Mouse (Mus musculus): ENCODE results near the gene Pde10a. TPM values are rescaled to one million over a fixed set of nuclear protein-coding genes. Genes with fewer than 3 reads are reported as not detected.

Pde10a gene
- total and polyA plus RNA-seq, 2 experiments, result 0.28 to 0.56 TPM

DNA sequence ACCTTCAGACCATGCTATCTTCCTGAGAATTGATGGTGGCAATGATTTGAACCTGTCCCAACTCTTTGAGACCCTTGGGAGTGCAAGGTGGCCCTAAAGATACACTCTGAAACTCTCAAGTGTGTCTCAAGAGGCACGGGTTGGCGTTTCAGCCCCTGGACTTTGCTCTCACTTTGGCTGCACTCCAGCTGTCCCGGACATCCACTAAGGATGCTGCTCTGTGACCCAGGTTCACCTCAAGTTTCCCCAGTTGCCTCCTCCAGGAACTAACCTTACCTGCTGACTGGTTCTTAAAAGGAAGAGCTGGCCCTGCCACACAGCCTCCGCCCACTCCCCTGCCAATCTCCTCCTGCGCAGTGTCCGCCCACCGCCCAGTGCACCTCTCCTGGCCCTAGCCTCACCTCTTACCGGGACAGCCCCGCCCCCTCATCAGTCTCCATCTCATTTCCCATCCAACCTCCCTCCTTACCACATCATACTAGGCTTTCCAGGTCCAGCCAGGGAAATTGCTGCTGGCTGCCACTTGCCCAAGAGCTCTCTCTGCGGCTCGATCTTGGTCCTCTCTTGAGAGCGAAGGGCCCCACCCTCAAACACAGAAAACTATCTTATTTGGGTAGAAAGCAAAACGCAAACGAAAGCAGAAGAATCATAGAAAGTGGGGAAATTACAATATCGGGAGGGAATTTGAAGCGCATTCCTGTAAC is 133.7 kb downstream of the Pde10a start:
- WGBS, result 70% methylated on average over 16 of the region's 16 CpGs
- TF ChIP-seq CTCF (IDR thresholded peaks at IDR 0.05; ENCODE audit: low read depth, low read length), result no peak
- TF ChIP-seq POLR2A (IDR thresholded peaks at IDR 0.05; ENCODE audit: extremely low read depth, insufficient read depth, low read length), result no peak
- Histone ChIP-seq H3K27ac (replicated peaks; ENCODE audit: insufficient read depth, low read depth, low read length) (no peak overlapping the region), H3K4me3 (ENCODE audit: insufficient read depth, low read depth, low read length) (no peak overlapping the region), H3K36me3 (ENCODE audit: control insufficient read depth, insufficient read depth, low read length) (no peaks in the 10 kb centered on the region), H3K79me2 (ENCODE audit: control insufficient read depth, insufficient read depth, low read length) (no peaks in the 10 kb centered on the region), H3K9ac (ENCODE audit: low read depth, low read length) (no peak overlapping the region), H3K4me1 (ENCODE audit: control insufficient read depth, insufficient read depth, low read length) (no peaks in the 10 kb centered on the region), H3K27me3 (ENCODE audit: control insufficient read depth, insufficient read depth, low read length) (no peaks in the 10 kb centered on the region; the same call in 1 of the 2 replicates)
- DNase-seq (ENCODE audit: extremely low read depth, low read depth, low spot score), result no peak

GRCm38 (mm10) chr17:8666912-8667311 is 141.7 kb downstream of the Pde10a start:
- H3K9ac ChIP-seq (ENCODE audit: low read depth, low read length), result no peak overlapping the region
- H3K4me3 ChIP-seq (ENCODE audit: insufficient read depth, low read depth, low read length), result no peak overlapping the region
- H3K27me3 ChIP-seq (ENCODE audit: control insufficient read depth, insufficient read depth, low read length), result no peaks in the 10 kb centered on the region
- no peaks in the 10 kb centered on the region for H3K79me2 ChIP-seq (ENCODE audit: control insufficient read depth, insufficient read depth, low read length)
- H3K27ac ChIP-seq (replicated peaks; ENCODE audit: insufficient read depth, low read depth, low read length), result no peak overlapping the region
- H3K4me1 ChIP-seq (ENCODE audit: control insufficient read depth, insufficient read depth, low read length), result no peaks in the 10 kb centered on the region
- TF ChIP-seq POLR2A (IDR thresholded peaks at IDR 0.05; ENCODE audit: extremely low read depth, insufficient read depth, low read length) (no peak), CTCF (IDR thresholded peaks at IDR 0.05; ENCODE audit: low read depth, low read length) (no peak)
- 67% methylated on average over 5 of the region's 5 CpGs for WGBS
- no peaks in the 10 kb centered on the region for H3K36me3 ChIP-seq (ENCODE audit: control insufficient read depth, insufficient read depth, low read length)
- DNase-seq (ENCODE audit: extremely low read depth, low read depth, low spot score), result no peak

DNA sequence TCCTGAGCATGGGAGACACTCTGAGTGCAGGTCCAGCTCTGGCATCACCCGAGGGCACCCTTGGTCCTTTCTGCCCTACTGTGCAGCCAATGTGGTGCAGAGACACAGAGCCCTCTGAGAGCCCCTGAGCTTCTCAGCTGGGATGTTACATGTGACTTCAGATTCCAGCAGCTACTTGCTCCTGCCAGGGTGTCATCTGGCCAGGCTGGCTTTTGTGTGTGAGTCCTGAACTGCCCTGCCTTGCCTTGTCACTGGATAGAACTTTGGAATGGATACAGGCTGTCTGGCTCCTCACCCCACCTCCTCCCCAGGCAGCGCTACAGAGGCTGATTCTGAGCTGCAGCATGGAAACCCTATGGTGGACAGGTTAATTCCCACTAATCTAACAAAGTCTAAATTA is 149.5 kb downstream of the Pde10a start:
- Histone ChIP-seq H3K27ac (replicated peaks; ENCODE audit: insufficient read depth, low read depth, low read length) (no peak overlapping the region), H3K4me3 (ENCODE audit: insufficient read depth, low read depth, low read length) (no peak overlapping the region), H3K79me2 (ENCODE audit: control insufficient read depth, insufficient read depth, low read length) (no peaks in the 10 kb centered on the region), H3K9ac (ENCODE audit: low read depth, low read length) (no peak overlapping the region), H3K27me3 (ENCODE audit: control insufficient read depth, insufficient read depth, low read length) (no peaks in the 10 kb centered on the region), H3K4me1 (ENCODE audit: control insufficient read depth, insufficient read depth, low read length) (no peaks in the 10 kb centered on the region), H3K36me3 (ENCODE audit: control insufficient read depth, insufficient read depth, low read length) (no peaks in the 10 kb centered on the region)
- WGBS, result 82% methylated on average over 2 of the region's 2 CpGs
- TF ChIP-seq CTCF (IDR thresholded peaks at IDR 0.05; ENCODE audit: low read depth, low read length), result no peak
- no peak for TF ChIP-seq POLR2A (IDR thresholded peaks at IDR 0.05; ENCODE audit: extremely low read depth, insufficient read depth, low read length)
- no peak for DNase-seq (ENCODE audit: extremely low read depth, low read depth, low spot score)

DNA sequence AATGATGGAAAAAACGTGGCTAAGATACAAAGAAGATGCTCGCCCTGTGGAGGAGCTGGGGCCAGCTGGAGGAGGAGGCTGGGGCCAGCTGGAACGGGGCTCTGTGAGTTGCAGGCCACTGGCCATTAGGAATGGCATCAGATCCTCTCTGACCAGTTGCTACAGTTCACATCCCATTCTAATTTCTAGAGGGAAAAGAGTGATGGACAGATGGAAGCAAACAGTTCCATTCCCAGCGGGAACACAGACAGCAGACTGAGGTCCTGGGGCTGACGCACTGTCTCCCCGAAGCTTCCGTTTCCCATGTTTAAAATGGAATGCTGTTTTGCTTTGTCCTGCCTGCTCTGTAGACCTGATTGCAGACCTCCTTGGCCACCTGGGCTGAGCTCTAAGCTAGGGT is 161.2 kb downstream of the Pde10a start:
- no peaks in the 10 kb centered on the region for H3K79me2 ChIP-seq (ENCODE audit: control insufficient read depth, insufficient read depth, low read length)

DNA sequence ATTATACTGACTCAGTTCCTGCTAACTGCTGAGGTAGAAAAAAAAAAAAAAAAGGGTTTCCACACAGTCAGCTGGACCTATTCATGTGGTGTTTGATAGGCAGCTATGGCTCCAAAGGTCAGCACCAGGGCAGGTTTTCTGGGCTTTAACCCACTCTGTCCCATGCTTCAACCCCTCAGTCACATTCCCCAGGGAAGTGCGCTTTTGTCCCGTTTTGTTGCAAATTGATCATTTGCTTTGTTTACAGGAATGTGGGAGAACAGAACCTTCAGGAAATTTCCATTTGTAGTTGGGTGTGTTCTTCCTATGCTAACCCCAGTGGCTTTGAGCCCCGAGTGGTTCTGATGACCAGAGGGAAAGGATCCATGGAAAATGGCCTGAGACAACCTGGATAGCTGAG is 162.9 kb downstream of the Pde10a start:
- no peak overlapping the region for H3K27ac ChIP-seq (replicated peaks; ENCODE audit: insufficient read depth, low read depth, low read length)
- H3K4me3 ChIP-seq (ENCODE audit: insufficient read depth, low read depth, low read length), result no peak overlapping the region
- H3K27me3 ChIP-seq (ENCODE audit: control insufficient read depth, insufficient read depth, low read length), result no peaks in the 10 kb centered on the region
- H3K36me3 ChIP-seq (ENCODE audit: control insufficient read depth, insufficient read depth, low read length), result no peaks in the 10 kb centered on the region
- TF ChIP-seq CTCF (IDR thresholded peaks at IDR 0.05; ENCODE audit: low read depth, low read length) (no peak), POLR2A (IDR thresholded peaks at IDR 0.05; ENCODE audit: extremely low read depth, insufficient read depth, low read length) (no peak)
- DNase-seq (ENCODE audit: extremely low read depth, low read depth, low spot score), result no peak
- no peak overlapping the region for H3K9ac ChIP-seq (ENCODE audit: low read depth, low read length)
- no peaks in the 10 kb centered on the region for H3K79me2 ChIP-seq (ENCODE audit: control insufficient read depth, insufficient read depth, low read length)
- H3K4me1 ChIP-seq (ENCODE audit: control insufficient read depth, insufficient read depth, low read length), result no peaks in the 10 kb centered on the region
- 50% methylated on average over 3 of the region's 3 CpGs for whole genome bisulfite sequencing

More for the DNA sequence above, 161.2 kb downstream of the Pde10a start:
- H3K36me3 ChIP-seq (ENCODE audit: control insufficient read depth, insufficient read depth, low read length), result no peaks in the 10 kb centered on the region
- no peaks in the 10 kb centered on the region for H3K4me1 ChIP-seq (ENCODE audit: control insufficient read depth, insufficient read depth, low read length)
- TF ChIP-seq CTCF (IDR thresholded peaks at IDR 0.05; ENCODE audit: low read depth, low read length) (no peak), POLR2A (IDR thresholded peaks at IDR 0.05; ENCODE audit: extremely low read depth, insufficient read depth, low read length) (no peak)
- no peak overlapping the region for H3K9ac ChIP-seq (ENCODE audit: low read depth, low read length)
- H3K4me3 ChIP-seq (ENCODE audit: insufficient read depth, low read depth, low read length), result no peak overlapping the region
- DNase-seq (ENCODE audit: extremely low read depth, low read depth, low spot score), result no peak
- no peaks in the 10 kb centered on the region for H3K27me3 ChIP-seq (ENCODE audit: control insufficient read depth, insufficient read depth, low read length)
- WGBS, result 72% methylated on average over 7 of the region's 7 CpGs
- H3K27ac ChIP-seq (replicated peaks; ENCODE audit: insufficient read depth, low read depth, low read length), result no peak overlapping the region

DNA sequence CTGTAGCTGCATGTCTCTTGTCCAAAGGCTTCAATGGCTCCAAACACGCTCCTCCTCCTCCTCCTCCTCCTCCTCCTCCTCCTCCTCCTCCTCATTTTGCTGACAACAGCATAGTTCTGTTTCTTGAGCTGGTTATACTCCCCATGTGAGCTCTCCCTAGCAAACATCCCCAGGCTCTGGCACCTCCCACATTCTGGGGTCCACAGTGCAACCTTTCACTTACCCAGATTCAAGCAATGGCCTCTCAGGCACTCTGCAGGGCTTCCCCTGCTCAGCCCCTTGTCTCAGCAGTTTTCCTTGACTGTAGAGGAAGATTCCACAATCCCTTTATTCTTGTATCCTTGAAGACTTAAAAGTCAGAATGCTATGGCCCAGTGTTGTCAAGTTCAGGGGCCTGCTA is 173.1 kb downstream of the Pde10a start:
- Histone ChIP-seq H3K36me3 (ENCODE audit: control insufficient read depth, insufficient read depth, low read length) (no peaks in the 10 kb centered on the region), H3K27me3 (ENCODE audit: control insufficient read depth, insufficient read depth, low read length) (no peaks in the 10 kb centered on the region; the same call in 1 of the 2 replicates), H3K79me2 (ENCODE audit: control insufficient read depth, insufficient read depth, low read length) (no peaks in the 10 kb centered on the region), H3K4me1 (ENCODE audit: control insufficient read depth, insufficient read depth, low read length) (no peaks in the 10 kb centered on the region), H3K9ac (ENCODE audit: low read depth, low read length) (no peak overlapping the region), H3K4me3 (ENCODE audit: insufficient read depth, low read depth, low read length) (no peak overlapping the region), H3K27ac (replicated peaks; ENCODE audit: insufficient read depth, low read depth, low read length) (no peak overlapping the region)
- no peak for DNase-seq (ENCODE audit: extremely low read depth, low read depth, low spot score)
- WGBS, result 80% methylated on average over 1 of the region's 1 CpGs
- no peak for TF ChIP-seq CTCF (IDR thresholded peaks at IDR 0.05; ENCODE audit: low read depth, low read length)
- no peak for TF ChIP-seq POLR2A (IDR thresholded peaks at IDR 0.05; ENCODE audit: extremely low read depth, insufficient read depth, low read length)
